ENCODE assay signal across 24 mouse cellular contexts in the genomic region with DNA sequence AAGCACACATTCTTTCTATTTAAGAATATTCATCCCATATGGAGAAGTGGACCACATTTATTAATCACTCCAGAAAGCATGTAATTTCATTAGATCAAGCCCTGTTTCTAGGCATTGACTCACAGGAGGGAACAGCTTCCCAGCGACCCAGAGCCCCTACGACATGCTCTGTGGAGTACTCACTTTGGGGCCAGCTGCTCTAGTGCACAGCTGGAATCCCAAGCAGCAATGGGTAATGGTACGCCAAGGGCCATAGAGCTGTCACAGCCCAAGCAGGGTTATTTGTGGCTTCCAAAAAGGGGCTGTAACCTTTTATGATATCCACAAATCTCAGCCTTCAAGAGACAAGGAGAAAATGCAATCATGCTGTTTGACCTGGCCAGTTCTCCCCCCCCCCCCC.
DNase-seq lines count a peak whose midpoint lies in the region; ATAC-seq and TF ChIP-seq lines count a peak whose summit lies in the region.
"Had no signal": no experiment of that assay in that cellular context is flagged by ENCODE, and none has a peak within 500 bp of the region (broad histone marks: within the 10 kb centered on the region; RNA-seq: fewer than 3 reads in every experiment).

No protein-coding gene starts in this region.

- 0 out of 2 replicates have a peak, but pooled peaks cover 3% of the 10 kb centered on the region for H3K4me1 ChIP-seq in hindbrain, embryonic 10.5 days (replicated peaks)
- H3K4me1 ChIP-seq in hindbrain, embryonic 16.5 days (ENCODE audit: control insufficient read depth, insufficient read depth, low read depth, low read length): no peaks in the 10 kb centered on the region
- H3K4me1 ChIP-seq in neural tube, embryonic 15.5 days: no peaks in the 10 kb centered on the region
- peaks cover 39% of the 10 kb centered on the region for H3K4me1 ChIP-seq in limb, embryonic 10.5 days
- no peaks in the 10 kb centered on the region for H3K4me1 ChIP-seq in lung, adult 2 months (ENCODE audit: control insufficient read depth, insufficient read depth, low read length)
- H3K4me1 ChIP-seq: forebrain, embryonic 12.5 days; heart, embryonic 15.5 days; midbrain, embryonic 12.5 days had no signal

- 42% methylated on average over 3 of the region's 3 CpGs for WGBS in hindbrain, embryonic 10.5 days
- 29% methylated on average over 3 of the region's 3 CpGs for WGBS in hindbrain, embryonic 16.5 days
- 9% methylated on average over 3 of the region's 3 CpGs for WGBS in neural tube, embryonic 15.5 days
- 14% methylated on average over 3 of the region's 3 CpGs for WGBS in limb, embryonic 10.5 days
- 82% methylated on average over 3 of the region's 3 CpGs for WGBS in lung, adult 2 months

- H3K27ac ChIP-seq in hindbrain, embryonic 10.5 days: no peak overlapping the region
- no peak overlapping the region for H3K27ac ChIP-seq in hindbrain, embryonic 16.5 days (ENCODE audit: low read depth, low read length)
- no peak overlapping the region for H3K27ac ChIP-seq in neural tube, embryonic 15.5 days (replicated peaks)
- H3K27ac ChIP-seq in limb, embryonic 10.5 days: no peak overlapping the region
- H3K27ac ChIP-seq: forebrain, embryonic 12.5 days; heart, adult 2 months; heart, embryonic 15.5 days; hindbrain, postnatal 0 days; liver, embryonic 14.5 days; midbrain, embryonic 12.5 days had no signal

- no peaks in the 10 kb centered on the region for H3K9me3 ChIP-seq in hindbrain, embryonic 10.5 days
- no peaks in the 10 kb centered on the region for H3K9me3 ChIP-seq in hindbrain, embryonic 16.5 days (ENCODE audit: control insufficient read depth, low read length)
- H3K9me3 ChIP-seq in neural tube, embryonic 15.5 days (replicated peaks): no peaks in the 10 kb centered on the region
- H3K9me3 ChIP-seq in limb, embryonic 10.5 days (replicated peaks): no peaks in the 10 kb centered on the region
- H3K9me3 ChIP-seq: forebrain, embryonic 12.5 days; heart, embryonic 15.5 days; midbrain, embryonic 12.5 days had no signal

- TF ChIP-seq POLR2A in lung, adult 2 months (IDR thresholded peaks at IDR 0.05; ENCODE audit: borderline replicate concordance, extremely low read depth, low read depth, low read length): no peak

- no peak overlapping the region for H3K9ac ChIP-seq in hindbrain, embryonic 16.5 days (ENCODE audit: low read depth, low read length)
- H3K9ac ChIP-seq in neural tube, embryonic 15.5 days (replicated peaks): no peak overlapping the region
- H3K9ac ChIP-seq: forebrain, embryonic 12.5 days; heart, embryonic 15.5 days; liver, embryonic 14.5 days; midbrain, embryonic 12.5 days had no signal

- H3K4me3 ChIP-seq in hindbrain, embryonic 10.5 days: no peak overlapping the region
- H3K4me3 ChIP-seq in hindbrain, embryonic 16.5 days (ENCODE audit: low read length): no peak overlapping the region
- H3K4me3 ChIP-seq in neural tube, embryonic 15.5 days (replicated peaks): no peak overlapping the region
- H3K4me3 ChIP-seq in limb, embryonic 10.5 days: no peak overlapping the region
- no peak overlapping the region for H3K4me3 ChIP-seq in lung, adult 2 months (replicated peaks; ENCODE audit: extremely low read depth, low read depth, low read length)
- H3K4me3 ChIP-seq: forebrain, embryonic 12.5 days; heart, adult 2 months; heart, embryonic 15.5 days; midbrain, embryonic 12.5 days had no signal

- H3K36me3 ChIP-seq in hindbrain, embryonic 10.5 days: no peaks in the 10 kb centered on the region
- H3K36me3 ChIP-seq in hindbrain, embryonic 16.5 days (ENCODE audit: control insufficient read depth, insufficient read depth, low read length): no peaks in the 10 kb centered on the region
- no peaks in the 10 kb centered on the region for H3K36me3 ChIP-seq in neural tube, embryonic 15.5 days
- no peaks in the 10 kb centered on the region for H3K36me3 ChIP-seq in limb, embryonic 10.5 days
- H3K36me3 ChIP-seq: forebrain, embryonic 12.5 days; G1E; heart, embryonic 15.5 days; midbrain, embryonic 12.5 days had no signal

- DNase-seq in hindbrain, embryonic 10.5 days (ENCODE audit: low spot score): peak; percentile 3
- DNase-seq in neural tube, embryonic 10.5 days (ENCODE audit: extremely low spot score, low spot score): peak; percentile 22
- DNase-seq in limb, embryonic 10.5 days (ENCODE audit: low spot score): peak; percentile 63
- no peak for DNase-seq in lung, adult 2 months
- no peak for DNase-seq in right cerebral cortex, postnatal 25 days
- DNase-seq: adrenal gland, postnatal 25 days; cerebellum, adult 11-12 months; cerebellum, postnatal 25 days; gastrocnemius, postnatal 14 days; heart, adult 2 months; heart, postnatal 4 days; kidney, adult 8-10 months; left cerebral cortex, postnatal 4 days; right cerebral cortex, postnatal 14 days; thymus, postnatal 36 days had no signal

- ATAC-seq in hindbrain, embryonic 16.5 days: no peak
- no peak for ATAC-seq in neural tube, embryonic 15.5 days (ENCODE audit: low FRiP score)
- ATAC-seq in activated CD4-positive, CD25-positive, alpha-beta regulatory T cell, adult 4 months: no peak
- ATAC-seq: hindbrain, postnatal 0 days had no signal

- no peak overlapping the region for H3K4me2 ChIP-seq in hindbrain, embryonic 16.5 days (ENCODE audit: low read length)
- no peak overlapping the region for H3K4me2 ChIP-seq in neural tube, embryonic 15.5 days
- H3K4me2 ChIP-seq: forebrain, embryonic 12.5 days; heart, embryonic 15.5 days; midbrain, embryonic 12.5 days had no signal

- no peak for TF ChIP-seq CTCF in lung, adult 2 months (IDR thresholded peaks at IDR 0.05; ENCODE audit: insufficient read depth, low read length)

- H3K27me3 ChIP-seq in hindbrain, embryonic 10.5 days (ENCODE audit: insufficient read depth, poor library complexity, severe bottlenecking): no peaks in the 10 kb centered on the region
- H3K27me3 ChIP-seq in hindbrain, embryonic 16.5 days (replicated peaks; ENCODE audit: control insufficient read depth, insufficient read depth, low read length): no peaks in the 10 kb centered on the region
- H3K27me3 ChIP-seq in neural tube, embryonic 15.5 days (replicated peaks): 0 out of 2 replicates have a peak, but pooled peaks cover 3% of the 10 kb centered on the region
- H3K27me3 ChIP-seq in limb, embryonic 10.5 days (ENCODE audit: low read depth, poor library complexity, severe bottlenecking): no peaks in the 10 kb centered on the region
- H3K27me3 ChIP-seq: forebrain, embryonic 12.5 days; heart, embryonic 15.5 days; midbrain, embryonic 12.5 days had no signal

Comparison
In these comparisons a context has a peak if more than half of its experiments do, and no peak if none do; other contexts are left out.
1. DNase-seq: peak in hindbrain, embryonic 10.5 days (single experiment), neural tube, embryonic 10.5 days (single experiment) and limb, embryonic 10.5 days (single experiment); none in lung, adult 2 months (single experiment) and right cerebral cortex, postnatal 25 days (single experiment).